Mouse (Mus musculus) forebrain, postnatal 0 days (tissue): ENCODE results near the gene Hist1h1c. TPM values are rescaled to one million over a fixed set of nuclear protein-coding genes. Genes with fewer than 3 reads are reported as not detected.
"Not testable (repeated sequence)": the region's sequence is repeated elsewhere in the genome, so short reads cannot be mapped to it uniquely, and the experiment has no call there.

Source experiments
- ATAC-seq: fragments of 200-750 bp; cut with Nextera tagmentation; 2 replicates; pipeline ENCODE4 v1.8.0; 2017; ENCODE audit warnings: mild to moderate bottlenecking, moderate library complexity
- DNase-seq: peaks from one replicate; pipeline ENCODE4 v3.0.0-alpha.2; 2015
- H3K27ac ChIP-seq: fragments of 300-500 bp; sonication (generic); 2 replicates; pipeline ENCODE4 v1.5.1; 2014; ENCODE audit warnings: low read depth, mild to moderate bottlenecking, antibody characterized with exemption, low read length, moderate library complexity, mixed read lengths
- H3K27me3 ChIP-seq: fragments of 300-500 bp; sonication (generic); 2 replicates; pipeline ENCODE4 v1.6.1; 2014; ENCODE audit warnings: mild to moderate bottlenecking, low read length, mixed read lengths; ENCODE audit not compliant: insufficient read depth
- H3K36me3 ChIP-seq: fragments of 300-500 bp; sonication (generic); 2 replicates; pipeline ENCODE4 v1.6.1; 2014; ENCODE audit warnings: mild to moderate bottlenecking, moderate library complexity; ENCODE audit not compliant: insufficient read depth
- H3K4me1 ChIP-seq: fragments of 300-500 bp; sonication (generic); 2 replicates; pipeline ENCODE4 v1.6.1; 2014; ENCODE audit warnings: antibody characterized with exemption; ENCODE audit not compliant: insufficient read depth
- H3K4me2 ChIP-seq: fragments of 300-500 bp; sonication (generic); 2 replicates; pipeline ENCODE4 v1.6.1; 2014; ENCODE audit warnings: low read depth, mild to moderate bottlenecking, moderate library complexity
- H3K4me3 ChIP-seq: fragments of 300-500 bp; sonication (generic); 2 replicates; pipeline ENCODE4 v1.5.1; 2014; ENCODE audit warnings: low read depth, low read length, mixed read lengths
- H3K9ac ChIP-seq: fragments of 300-500 bp; sonication (generic); 2 replicates; pipeline ENCODE4 v1.6.1; 2014; ENCODE audit warnings: mild to moderate bottlenecking
- H3K9me3 ChIP-seq: fragments of 300-500 bp; sonication (generic); 2 replicates; pipeline ENCODE4 v1.6.1; 2016; ENCODE audit warnings: low read length
- CTCF ChIP-seq: sonication (generic); IDR thresholded peaks from 2 replicates; pipeline ENCODE4 v1.5.1; 2016; ENCODE audit warnings: antibody characterized with exemption, control low read depth, low read depth
- WGBS: fragments of 180-500 bp; shearing (Covaris S2); extraction: QIAGEN DNeasy Blood & Tissue Kit; methylation state at CpG from one replicate; pipeline ENCODE4 v1.1.7; 2014; 5-methylcytosine and 5-hydroxymethylcytosine counted together
- microRNA-seq, 2 experiments: library from miRNA; unstranded; fragments of <30 nt; microRNA quantifications; one replicate each; pipeline ENCODE4; 2016
- polyA plus RNA-seq: library from polyadenylated mRNA; unstranded; fragments of >200 nt; fragmentation: Nextera tagmentation; extraction: Ambion mirVana; gene quantifications from 2 replicates; pipeline ENCODE4 v1.2.1, GENCODE M21; 2015
- total RNA-seq: library from RNA; depleted of rRNA; stranded (reverse); fragments of >200 nt; gene quantifications from 2 replicates; pipeline ENCODE4 v1.2.3, GENCODE M21; 2014; rRNA removed

Gene Hist1h1c
- total and polyA plus RNA-seq, 2 experiments from 2014 or later = 24.0 to 475 TPM

GRCm38 (mm10) chr13:23765172-23765513 lies 26.5 kb downstream of the Hist1h1c start:
- Histone ChIP-seq H3K4me3 (no peak overlapping the region), H3K27me3 (no peaks in the 10 kb centered on the region), H3K9ac (no peak overlapping the region), H3K36me3 (no peaks in the 10 kb centered on the region), H3K4me2 (no peak overlapping the region), H3K27ac (no peak overlapping the region), H3K4me1 (peaks cover 15% of the 10 kb centered on the region), H3K9me3 (no peaks in the 10 kb centered on the region)
- no peak for ATAC-seq
- TF ChIP-seq CTCF = no peak
- DNase-seq = no peak
- 64% methylated on average over 1 of the region's 1 CpGs for WGBS

GRCm38 (mm10) chr13:23766772-23767171 lies 28.2 kb downstream of the Hist1h1c start:
- no peaks in the 10 kb centered on the region for H3K9me3 ChIP-seq
- H3K27me3 ChIP-seq = no peaks in the 10 kb centered on the region
- ATAC-seq (no peak), DNase-seq (no peak)
- no peak overlapping the region for H3K4me2 ChIP-seq
- H3K9ac ChIP-seq = no peak overlapping the region
- TF ChIP-seq CTCF = no peak
- no peak overlapping the region for H3K27ac ChIP-seq
- no peak overlapping the region for H3K4me3 ChIP-seq
- H3K36me3 ChIP-seq = no peaks in the 10 kb centered on the region
- peaks cover 11% of the 10 kb centered on the region; the same call in 1 of the 2 replicates for H3K4me1 ChIP-seq

GRCm38 (mm10) chr13:23768834-23769397 lies 30.3 kb downstream of the Hist1h1c start:
- no peak for TF ChIP-seq CTCF
- DNase-seq (no peak), ATAC-seq (no peak)
- WGBS = 31% methylated on average over 5 of the region's 5 CpGs
- no peaks in the 10 kb centered on the region for H3K9me3 ChIP-seq
- H3K9ac ChIP-seq = no peak overlapping the region
- H3K27ac ChIP-seq = no peak overlapping the region
- H3K4me1 ChIP-seq = peaks cover 7% of the 10 kb centered on the region; the same call in 1 of the 2 replicates
- no peaks in the 10 kb centered on the region for H3K27me3 ChIP-seq
- no peak overlapping the region for H3K4me3 ChIP-seq
- no peaks in the 10 kb centered on the region for H3K36me3 ChIP-seq
- H3K4me2 ChIP-seq = no peak overlapping the region

- not testable (repeated sequence) for H3K27me3 ChIP-seq, H3K27ac ChIP-seq, H3K4me3 ChIP-seq, DNase-seq, ATAC-seq, H3K4me1 ChIP-seq, H3K9me3 ChIP-seq, H3K36me3 ChIP-seq, H3K4me2 ChIP-seq, H3K9ac ChIP-seq
- WGBS = 94% methylated on average over 2 of the region's 2 CpGs
Observed at GRCm38 (mm10) chr13:23769613-23770012, 31.0 kb downstream of the Hist1h1c start, which contains the start of gene Trim38. Gene Trim38, plus strand, starts transcription at chr13:23769913.

- H3K36me3 ChIP-seq = no peaks in the 10 kb centered on the region
- H3K4me1 ChIP-seq = no peaks in the 10 kb centered on the region
- TF ChIP-seq CTCF = no peak
- H3K9ac ChIP-seq = no peak overlapping the region
- ATAC-seq (peak; percentile 93), DNase-seq (peak; percentile 46)
- no peak overlapping the region for H3K27ac ChIP-seq
- no peaks in the 10 kb centered on the region for H3K9me3 ChIP-seq
- 28% methylated on average over 21 of the region's 21 CpGs for WGBS
- no peaks in the 10 kb centered on the region for H3K27me3 ChIP-seq
- H3K4me3 ChIP-seq = no peak overlapping the region
- peak overlapping the region; percentile 23 for H3K4me2 ChIP-seq
Observed at GRCm38 (mm10) chr13:23772561-23773313, 34.1 kb downstream of the Hist1h1c start.

- no peaks in the 10 kb centered on the region for H3K9me3 ChIP-seq
- no peak overlapping the region for H3K9ac ChIP-seq
- WGBS = 96% methylated on average over 7 of the region's 7 CpGs
- H3K4me3 ChIP-seq = no peak overlapping the region
- DNase-seq = no peak
- no peaks in the 10 kb centered on the region for H3K4me1 ChIP-seq
- H3K4me2 ChIP-seq = no peak overlapping the region
- no peak overlapping the region for H3K27ac ChIP-seq
- no peak for TF ChIP-seq CTCF
- no peaks in the 10 kb centered on the region for H3K36me3 ChIP-seq
- no peak for ATAC-seq
- no peaks in the 10 kb centered on the region for H3K27me3 ChIP-seq
Observed at GRCm38 (mm10) chr13:23778339-23778738, 39.7 kb downstream of the Hist1h1c start.

GRCm38 (mm10) chr13:23779025-23779424 lies 40.4 kb downstream of the Hist1h1c start:
- Histone ChIP-seq H3K27ac (no peak overlapping the region), H3K4me1 (no peaks in the 10 kb centered on the region), H3K9me3 (no peaks in the 10 kb centered on the region), H3K4me3 (no peak overlapping the region), H3K36me3 (no peaks in the 10 kb centered on the region), H3K4me2 (no peak overlapping the region), H3K27me3 (no peaks in the 10 kb centered on the region), H3K9ac (no peak overlapping the region)
- no peak for TF ChIP-seq CTCF
- ATAC-seq = no peak
- WGBS = 87% methylated on average over 4 of the region's 4 CpGs
- DNase-seq = no peak

Small RNA genes within 50 kb of the gene (microRNA-seq; reads per million reads assigned to microRNA genes)
- gene Gm44314 (0 reads per million in 2 experiments), gene Gm44484 (0 reads per million in 2 experiments)

Other genes with a start within 250 kb of the Hist1h1c start
Only the 30 nearest of the 37 such genes appear.
- gene Hist1h3f, start 194.8 kb upstream of the Hist1h1c start, total RNA-seq = 116 and 119 TPM in 2 replicates
- gene Hist1h3f, start 194.8 kb upstream of the Hist1h1c start, polyA plus RNA-seq = 0.17 and 0.47 TPM in 2 replicates
- 586 and 753 TPM in 2 replicates for gene Hist1h4f, start 187.2 kb upstream of the Hist1h1c start, total RNA-seq
- gene Hist1h4f, start 187.2 kb upstream of the Hist1h1c start, polyA plus RNA-seq = 0.70 TPM in 1 of 2 replicates, not detected in the other
- 48.5 and 66.7 TPM in 2 replicates for gene Hist1h1d, start 185.5 kb upstream of the Hist1h1c start, total RNA-seq
- gene Hist1h1d, start 185.5 kb upstream of the Hist1h1c start, polyA plus RNA-seq = 0.12 and 0.18 TPM in 2 replicates
- 180 and 204 TPM in 2 replicates for gene Hist1h3e, start 176.4 kb upstream of the Hist1h1c start, total RNA-seq
- 1.9 and 2.0 TPM in 2 replicates for gene Hist1h3e, start 176.4 kb upstream of the Hist1h1c start, polyA plus RNA-seq
- 111 TPM in 2 replicates for gene Hist1h2ae, start 167.6 kb upstream of the Hist1h1c start, total RNA-seq
- gene Hist1h2ae, start 167.6 kb upstream of the Hist1h1c start, polyA plus RNA-seq = 12.5 and 23.0 TPM in 2 replicates
- gene Hist1h2bg, start 167.4 kb upstream of the Hist1h1c start, total RNA-seq = 367 and 594 TPM in 2 replicates
- 3.0 and 3.6 TPM in 2 replicates for gene Hist1h2bg, start 167.4 kb upstream of the Hist1h1c start, polyA plus RNA-seq
- 226 and 289 TPM in 2 replicates for gene Hist1h2bf, start 164.6 kb upstream of the Hist1h1c start, total RNA-seq
- gene Hist1h2bf, start 164.6 kb upstream of the Hist1h1c start, polyA plus RNA-seq = not detected in 2 replicates
- 204 and 274 TPM in 2 replicates for gene Hist1h2ad, start 164.4 kb upstream of the Hist1h1c start, total RNA-seq
- gene Hist1h2ad, start 164.4 kb upstream of the Hist1h1c start, polyA plus RNA-seq = 0.78 TPM in 1 of 2 replicates, not detected in the other
- 73.0 and 78.9 TPM in 2 replicates for gene Hist1h3d, start 163.0 kb upstream of the Hist1h1c start, total RNA-seq
- 0.57 and 0.80 TPM in 2 replicates for gene Hist1h3d, start 163.0 kb upstream of the Hist1h1c start, polyA plus RNA-seq
- gene Hist1h4d, start 157.2 kb upstream of the Hist1h1c start, total RNA-seq = 258 and 695 TPM in 2 replicates
- gene Hist1h4d, start 157.2 kb upstream of the Hist1h1c start, polyA plus RNA-seq = 25.0 and 42.2 TPM in 2 replicates
- 98.5 and 120 TPM in 2 replicates for gene Hist1h2be, start 117.7 kb upstream of the Hist1h1c start, total RNA-seq
- gene Hist1h2be, start 117.7 kb upstream of the Hist1h1c start, polyA plus RNA-seq = 0.31 and 0.39 TPM in 2 replicates
- gene Hist1h1e, start 116.2 kb upstream of the Hist1h1c start, total RNA-seq = 204 and 218 TPM in 2 replicates
- 11.1 and 16.3 TPM in 2 replicates for gene Hist1h1e, start 116.2 kb upstream of the Hist1h1c start, polyA plus RNA-seq
- gene Hist1h2ac, start 54.9 kb upstream of the Hist1h1c start, total RNA-seq = 40.9 and 44.8 TPM in 2 replicates
- gene Hist1h2ac, start 54.9 kb upstream of the Hist1h1c start, polyA plus RNA-seq = 0.41 and 0.49 TPM in 2 replicates
- gene Hist1h2bc, start 54.6 kb upstream of the Hist1h1c start, total RNA-seq = 93.7 and 124 TPM in 2 replicates
- 29.2 and 35.3 TPM in 2 replicates for gene Hist1h2bc, start 54.6 kb upstream of the Hist1h1c start, polyA plus RNA-seq
- gene Hist1h1t, start 43.0 kb upstream of the Hist1h1c start, total RNA-seq = 1.3 TPM in 1 of 2 replicates, not detected in the other
- not detected in 2 replicates for gene Hist1h1t, start 43.0 kb upstream of the Hist1h1c start, polyA plus RNA-seq
- gene Hist1h4c, start 40.4 kb upstream of the Hist1h1c start, total RNA-seq = 917 and 942 TPM in 2 replicates
- 2.3 and 5.0 TPM in 2 replicates for gene Hist1h4c, start 40.4 kb upstream of the Hist1h1c start, polyA plus RNA-seq
- 2.5 and 3.6 TPM in 2 replicates for gene Hfe, start 28.0 kb upstream of the Hist1h1c start, total RNA-seq
- 4.4 and 6.0 TPM in 2 replicates for gene Hfe, start 28.0 kb upstream of the Hist1h1c start, polyA plus RNA-seq
- 294 and 301 TPM in 2 replicates for gene Hist1h3c, start 6.8 kb downstream of the Hist1h1c start, total RNA-seq
- gene Hist1h3c, start 6.8 kb downstream of the Hist1h1c start, polyA plus RNA-seq = 0.84 TPM in 1 of 2 replicates, not detected in the other
- gene Hist1h2bb, start 7.9 kb downstream of the Hist1h1c start, total RNA-seq = 647 and 680 TPM in 2 replicates
- gene Hist1h2bb, start 7.9 kb downstream of the Hist1h1c start, polyA plus RNA-seq = not detected in 2 replicates
- gene Hist1h2ab, start 12.3 kb downstream of the Hist1h1c start, total RNA-seq = 305 and 340 TPM in 2 replicates
- gene Hist1h2ab, start 12.3 kb downstream of the Hist1h1c start, polyA plus RNA-seq = 4.4 and 6.7 TPM in 2 replicates
- 229 and 254 TPM in 2 replicates for gene Hist1h3b, start 13.5 kb downstream of the Hist1h1c start, total RNA-seq
- 0.25 and 0.67 TPM in 2 replicates for gene Hist1h3b, start 13.5 kb downstream of the Hist1h1c start, polyA plus RNA-seq
- 184 and 254 TPM in 2 replicates for gene Hist1h4b, start 18.2 kb downstream of the Hist1h1c start, total RNA-seq
- gene Hist1h4b, start 18.2 kb downstream of the Hist1h1c start, polyA plus RNA-seq = 1.8 and 3.0 TPM in 2 replicates
- gene Hist1h4a, start 22.4 kb downstream of the Hist1h1c start, total RNA-seq = 303 and 421 TPM in 2 replicates
- 0.64 TPM in 1 of 2 replicates, not detected in the other for gene Hist1h4a, start 22.4 kb downstream of the Hist1h1c start, polyA plus RNA-seq
- gene Hist1h3a, start 23.6 kb downstream of the Hist1h1c start, total RNA-seq = 483 and 512 TPM in 2 replicates
- gene Hist1h3a, start 23.6 kb downstream of the Hist1h1c start, polyA plus RNA-seq = 1.2 and 2.2 TPM in 2 replicates
- gene Hist1h1a, start 24.9 kb downstream of the Hist1h1c start, total RNA-seq = 195 and 202 TPM in 2 replicates
- gene Hist1h1a, start 24.9 kb downstream of the Hist1h1c start, polyA plus RNA-seq = 0.36 and 0.40 TPM in 2 replicates
- gene Trim38, start 31.1 kb downstream of the Hist1h1c start, total RNA-seq = 0.23 TPM in 1 of 2 replicates, not detected in the other
- 0.09 TPM in 1 of 2 replicates, not detected in the other for gene Trim38, start 31.1 kb downstream of the Hist1h1c start, polyA plus RNA-seq
- not detected in 2 replicates for gene Slc17a2, start 68.2 kb downstream of the Hist1h1c start, total RNA-seq
- gene Slc17a2, start 68.2 kb downstream of the Hist1h1c start, polyA plus RNA-seq = not detected in 2 replicates
- 0.10 TPM in 1 of 2 replicates, not detected in the other for gene Slc17a3, start 100.6 kb downstream of the Hist1h1c start, total RNA-seq
- gene Slc17a3, start 100.6 kb downstream of the Hist1h1c start, polyA plus RNA-seq = not detected in 2 replicates
- gene Slc17a1, start 128.9 kb downstream of the Hist1h1c start, total RNA-seq = 0.15 TPM in 1 of 2 replicates, not detected in the other
- gene Slc17a1, start 128.9 kb downstream of the Hist1h1c start, polyA plus RNA-seq = not detected in 2 replicates
- gene Slc17a4, start 176.2 kb downstream of the Hist1h1c start, total RNA-seq = not detected in 2 replicates
- gene Slc17a4, start 176.2 kb downstream of the Hist1h1c start, polyA plus RNA-seq = not detected in 2 replicates